Mouse (Mus musculus) cerebellum, adult 18-20 months (tissue): ENCODE measurements around the gene Ntn3.

ENCODE experiments used
- DNase-seq, 2 experiments: peaks; one replicate each; pipeline ENCODE4 v3.0.0; 2021

The Ntn3 gene

DNA sequence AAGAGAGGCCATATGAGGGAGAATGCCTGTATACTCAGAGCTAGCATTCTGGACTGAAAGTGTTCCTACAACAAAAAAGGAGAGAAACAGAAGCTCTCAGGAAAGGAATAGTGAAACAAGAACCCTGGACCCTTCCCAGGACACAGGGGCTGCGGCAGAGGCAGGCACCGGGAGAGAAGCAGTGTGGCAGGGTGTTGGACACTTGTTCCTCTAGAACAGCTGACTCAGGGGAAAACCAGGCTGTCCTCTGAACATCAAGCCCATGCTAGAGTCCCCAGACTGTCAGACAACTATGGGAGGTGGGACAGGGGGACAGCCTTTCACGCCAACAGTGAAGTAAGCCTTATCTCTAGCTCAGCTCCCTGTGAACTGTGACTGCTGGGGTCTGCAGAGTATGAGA, 1.3 kb upstream of the Ntn3 start:
- no peak for DNase-seq

DNA sequence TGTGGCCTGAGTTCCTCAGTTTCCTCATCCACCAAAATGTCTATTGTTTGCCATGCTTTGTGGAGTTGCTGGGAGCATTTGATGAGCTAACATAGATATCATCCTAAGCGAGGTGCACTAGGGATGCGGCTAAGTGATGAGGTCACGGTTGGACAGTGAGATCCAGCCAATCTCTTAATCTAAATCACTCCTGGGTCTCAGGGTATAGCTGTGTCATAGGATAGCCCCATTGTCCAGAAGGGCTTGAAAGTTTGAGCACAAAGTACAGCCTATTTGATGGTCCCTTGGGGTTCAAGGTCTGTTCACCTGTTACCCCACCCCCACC, 547 bp upstream of the Ntn3 start:
- no peak for DNase-seq

DNA sequence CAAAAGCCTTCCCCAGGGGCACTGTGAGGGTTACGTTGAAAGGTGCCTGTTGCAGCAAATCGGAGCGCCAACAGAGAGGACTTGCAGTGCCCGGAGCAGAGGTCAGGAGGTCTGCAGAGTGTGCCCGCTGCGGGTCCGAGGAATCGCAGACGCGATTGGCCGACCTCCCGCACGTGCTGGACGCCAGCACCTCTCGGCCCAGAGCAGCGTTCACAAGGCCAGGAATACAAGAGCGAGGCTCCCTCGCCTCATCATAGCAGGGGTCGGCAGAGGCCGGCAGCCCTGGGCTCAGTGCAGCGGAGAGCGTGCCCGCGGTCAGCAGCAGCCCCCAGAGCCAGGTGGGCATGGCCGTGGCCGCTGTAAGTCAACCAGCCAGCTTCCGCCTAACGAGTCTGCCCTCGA, 689 bp downstream of the Ntn3 start:
- DNase-seq = no peak

DNA sequence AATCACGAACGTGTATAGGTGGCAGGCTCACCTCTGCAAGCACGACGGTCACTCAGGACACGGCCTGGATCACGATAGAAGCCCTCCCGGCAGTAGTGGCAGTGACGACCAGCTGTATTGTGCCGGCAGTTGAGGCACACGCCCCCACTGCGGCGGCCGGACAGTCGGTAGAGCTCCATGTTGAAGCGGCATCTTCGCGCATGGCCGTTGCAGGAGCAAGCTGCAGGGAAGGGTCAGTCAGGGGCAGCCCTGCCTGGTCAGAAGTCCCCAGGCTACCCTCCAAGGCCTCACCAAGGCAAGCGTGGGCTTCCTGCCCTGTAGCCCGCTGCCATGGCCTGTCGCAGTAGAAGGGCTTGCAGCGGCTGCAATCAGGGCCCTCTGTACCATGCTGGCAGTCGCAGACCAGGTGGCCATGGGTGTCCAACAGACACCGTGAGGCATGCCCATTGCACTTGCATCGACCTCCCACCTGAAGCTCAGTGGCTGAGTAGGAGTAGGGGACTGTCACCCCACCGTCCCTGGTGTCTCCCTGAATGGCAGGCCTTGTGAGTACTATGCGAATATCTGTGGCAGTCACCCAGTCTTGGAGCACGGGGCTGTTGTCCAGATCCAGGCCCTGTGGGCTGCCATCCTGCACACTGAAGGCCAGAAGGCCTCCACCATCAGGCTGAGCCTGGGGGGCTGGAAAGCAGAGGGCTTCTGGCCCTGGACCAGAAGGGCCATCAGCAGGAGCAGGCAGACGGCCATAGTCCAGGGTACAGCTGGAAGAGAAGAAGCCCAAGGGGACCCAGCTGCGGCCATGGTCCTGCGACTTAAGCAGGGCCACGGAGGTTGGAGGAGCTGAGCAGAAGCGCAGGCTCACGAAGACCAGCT, 1.3 kb downstream of the Ntn3 start:
- DNase-seq = no peak

DNA sequence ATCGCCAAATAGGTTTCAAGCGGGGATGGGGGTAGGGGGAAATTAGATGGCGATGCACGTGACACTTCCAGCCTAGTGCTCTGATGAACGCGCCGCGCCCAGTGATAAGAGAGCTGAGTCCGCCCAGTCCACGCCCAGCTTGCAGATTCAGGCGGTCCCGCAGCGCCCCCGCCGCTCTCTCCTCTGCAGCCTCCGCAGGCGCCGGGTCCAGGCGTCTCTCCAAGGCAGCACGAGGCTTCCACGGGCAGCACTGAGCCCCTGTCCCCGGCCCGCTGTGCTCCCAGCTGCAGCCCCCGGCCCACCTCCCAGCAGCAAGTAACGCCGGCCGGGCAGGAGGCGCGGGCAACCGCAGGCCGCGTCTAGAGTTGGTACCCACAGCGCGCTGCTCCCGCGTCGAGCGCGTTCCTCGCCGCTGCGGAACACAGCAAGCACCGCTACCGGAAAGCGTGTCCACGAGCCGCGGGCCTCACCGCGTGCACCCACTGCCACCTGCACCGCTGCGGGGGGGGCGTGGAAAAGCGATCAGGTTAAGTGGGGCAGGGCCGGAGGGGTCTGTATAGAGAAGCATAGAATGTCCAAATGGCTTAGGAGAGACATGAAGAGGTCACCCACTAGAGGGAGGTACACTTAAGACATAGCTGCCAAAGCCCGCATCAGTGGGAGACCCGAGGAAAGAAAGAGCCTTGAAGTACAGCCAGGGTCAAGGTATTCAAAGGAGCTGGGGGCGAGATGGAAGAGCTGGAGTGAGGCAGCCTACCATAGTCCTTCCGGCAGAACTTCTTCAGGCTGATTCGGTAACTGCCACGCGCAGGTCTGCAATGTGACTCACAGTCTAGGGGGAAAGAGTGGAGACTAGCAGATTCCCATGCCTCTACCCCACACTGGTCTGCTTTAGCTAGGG, 2.6 kb downstream of the Ntn3 start:
- DNase-seq = peak; percentile 71 to 72

DNA sequence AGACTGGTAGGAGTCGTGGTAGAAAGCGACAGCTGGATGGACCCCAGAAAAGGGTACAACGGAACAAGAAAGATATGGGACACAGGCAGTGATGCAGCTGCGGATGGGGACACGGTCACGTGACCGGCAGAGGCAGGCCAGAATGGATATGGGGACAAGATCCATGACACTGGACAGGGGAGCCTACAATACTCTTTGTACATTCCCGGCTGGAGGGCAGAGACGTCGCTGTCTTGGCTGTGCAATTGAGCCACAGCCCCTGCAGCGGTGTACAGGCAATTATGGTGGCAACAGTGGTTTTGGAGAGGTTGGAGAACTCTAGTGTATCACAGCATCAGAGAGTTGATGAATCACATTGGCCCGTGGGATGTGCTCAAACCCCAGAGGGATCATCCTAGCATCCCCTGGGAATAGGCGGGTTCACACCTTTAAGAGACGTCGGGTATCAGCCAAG, 3.4 kb downstream of the Ntn3 start:
- DNase-seq = peak in 1 of 2 experiments; percentile 49

DNA sequence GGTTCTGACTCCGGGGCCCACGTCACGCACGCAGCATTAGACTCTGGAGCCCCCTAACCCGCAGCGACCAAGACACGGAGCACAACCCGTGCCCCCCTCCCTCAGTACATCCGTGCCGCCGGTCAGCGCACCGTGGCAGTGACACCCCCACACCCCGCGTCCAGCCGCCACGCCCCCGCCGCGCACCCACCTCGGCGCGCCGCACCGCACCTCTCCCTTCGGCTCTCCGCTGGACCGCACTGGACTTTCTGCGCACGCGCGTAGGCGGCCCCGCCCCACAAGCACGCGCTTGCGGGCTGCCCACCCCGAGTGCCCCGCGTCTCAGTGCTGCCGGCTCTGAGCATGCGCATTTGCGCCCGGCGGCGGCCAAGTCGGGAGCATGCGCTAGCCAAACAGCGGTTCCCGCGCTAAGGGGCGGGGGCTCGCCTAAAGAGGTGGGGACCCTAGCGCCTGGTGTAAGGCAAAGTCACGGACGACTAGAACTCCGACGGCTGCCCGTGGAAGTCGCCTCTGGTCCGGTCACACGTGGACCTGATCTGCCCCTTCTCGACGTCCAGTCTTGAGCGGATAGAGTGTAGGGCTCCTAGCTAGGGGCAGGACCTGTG, 3.9 kb downstream of the Ntn3 start, which contains the start of gene Tbc1d24:
Gene Tbc1d24, minus strand, starts transcription at position 279 of the 605 bp plus-strand sequence.
- DNase-seq = peak; percentile 95 to 98

DNA sequence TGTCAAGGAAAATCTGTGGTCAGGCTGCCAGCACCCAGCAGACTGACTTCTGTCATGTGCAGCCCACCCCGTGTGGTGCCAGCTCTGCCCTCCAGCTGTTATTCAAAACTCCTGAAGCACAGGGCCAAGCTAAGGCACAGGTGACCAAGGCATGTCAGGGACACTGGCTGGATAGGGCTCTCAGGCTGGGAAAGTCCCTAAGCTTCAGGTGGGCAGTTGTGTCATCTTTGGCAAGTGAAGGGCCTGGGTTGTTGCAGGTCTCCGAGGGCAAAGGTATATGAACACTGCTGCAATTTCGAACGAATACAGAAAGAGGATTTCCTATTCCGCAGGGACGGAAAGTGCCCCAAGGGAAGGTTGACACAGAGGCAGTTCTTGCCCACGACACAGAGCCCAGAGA, 4.5 kb downstream of the Ntn3 start:
- no peak for DNase-seq

DNA sequence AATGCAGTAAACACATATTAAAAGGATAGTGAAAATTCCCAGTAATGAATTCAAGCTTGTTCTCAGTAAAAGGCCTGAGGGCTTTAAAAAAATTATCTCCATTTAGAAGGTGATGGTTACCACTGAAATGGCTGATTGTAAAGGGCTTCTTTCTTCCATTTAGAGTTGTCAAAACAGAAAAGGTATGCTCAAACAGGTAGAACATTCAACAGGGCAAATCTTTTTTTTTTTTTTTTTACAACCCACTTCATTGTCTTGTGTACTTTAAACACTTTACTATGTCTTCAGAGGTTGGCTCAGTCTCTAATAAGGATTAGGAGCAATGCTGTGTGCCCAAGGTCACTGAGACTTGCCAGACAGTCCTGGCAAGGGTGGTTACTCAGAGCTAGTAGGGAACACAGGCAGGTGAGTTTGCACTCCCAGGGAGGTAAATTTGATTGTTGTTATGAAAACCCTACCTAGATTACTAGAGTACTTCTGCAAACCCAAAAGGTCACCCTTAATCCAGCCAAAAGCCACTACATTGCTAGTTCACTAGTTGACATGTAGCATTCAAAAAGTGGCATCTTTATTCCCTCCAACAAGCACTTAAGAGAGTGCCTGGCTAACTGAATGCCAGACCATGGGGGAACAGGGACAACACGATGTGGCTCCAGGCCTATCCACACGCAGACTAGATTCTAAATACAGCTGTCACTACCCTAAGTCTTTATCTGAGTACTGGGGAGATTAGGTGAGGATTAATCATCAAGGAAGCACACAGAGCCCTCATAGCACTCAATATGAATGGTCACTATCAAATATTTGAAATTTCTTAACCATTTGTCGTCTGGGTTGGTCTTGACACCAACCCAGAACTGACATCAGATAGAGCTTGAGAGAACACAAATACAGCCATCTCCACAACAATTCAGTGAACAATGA, 5.5 kb downstream of the Ntn3 start:
- no peak for DNase-seq

DNA sequence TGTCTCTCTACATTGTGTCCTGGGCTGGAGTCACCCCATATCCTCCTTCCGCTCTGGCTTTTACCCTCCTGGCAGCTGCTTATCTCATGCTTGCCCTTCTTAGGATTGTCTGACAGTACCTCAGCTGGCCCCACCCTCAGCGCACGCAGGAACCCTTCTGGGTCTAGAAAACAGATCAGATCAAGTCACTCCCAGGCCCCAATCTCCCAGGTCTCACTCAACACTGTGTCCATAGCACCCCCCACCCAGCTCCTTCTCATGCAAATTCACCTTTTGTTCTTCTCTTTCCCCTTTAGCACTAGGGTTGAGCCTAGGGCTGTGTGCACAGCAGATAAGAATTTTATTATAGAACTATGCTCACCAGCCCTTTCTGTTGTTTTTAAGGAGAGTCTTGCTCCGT, 6.3 kb downstream of the Ntn3 start:
- DNase-seq = no peak

DNA sequence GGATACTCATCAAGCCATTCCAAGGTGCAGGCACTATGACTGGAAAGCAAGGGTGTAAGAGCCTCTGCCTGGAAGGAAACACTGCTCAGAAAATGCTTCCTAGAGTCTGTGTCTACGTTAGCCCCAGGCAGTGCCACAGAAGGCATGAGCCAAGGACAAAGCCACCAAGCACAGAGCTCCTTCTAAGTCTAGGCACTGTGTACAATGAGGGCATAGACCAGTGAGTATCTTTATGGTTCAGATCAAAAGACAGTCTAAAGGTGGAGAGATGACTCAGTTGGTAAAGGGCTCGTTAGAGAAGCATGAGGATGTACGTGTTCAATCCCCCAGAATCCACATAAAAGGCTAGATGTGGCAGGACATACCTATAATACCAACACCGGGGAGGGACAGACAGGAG, 8.2 kb downstream of the Ntn3 start:
- DNase-seq = no peak

DNA sequence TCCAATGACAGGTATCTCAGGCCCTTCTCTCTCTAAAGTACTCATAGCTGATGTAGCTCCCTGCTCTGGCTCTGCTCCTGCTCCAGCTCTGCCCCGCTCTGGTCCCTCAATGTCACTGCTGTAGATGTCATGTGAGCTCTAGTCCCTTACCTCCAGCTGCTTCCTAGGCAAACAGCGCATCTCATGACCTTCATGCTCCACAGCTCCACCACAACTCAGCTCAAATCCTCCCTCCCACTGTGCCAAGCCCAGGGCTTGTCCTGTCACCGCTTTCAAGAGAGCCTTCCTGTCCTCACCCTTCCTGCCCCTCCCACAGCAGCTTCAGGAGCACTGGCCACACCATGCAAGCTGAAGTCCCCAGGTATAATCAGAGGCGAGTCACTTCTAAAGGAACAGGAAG, 9.6 kb downstream of the Ntn3 start:
- peak in 1 of 2 experiments; percentile 35 for DNase-seq

DNA sequence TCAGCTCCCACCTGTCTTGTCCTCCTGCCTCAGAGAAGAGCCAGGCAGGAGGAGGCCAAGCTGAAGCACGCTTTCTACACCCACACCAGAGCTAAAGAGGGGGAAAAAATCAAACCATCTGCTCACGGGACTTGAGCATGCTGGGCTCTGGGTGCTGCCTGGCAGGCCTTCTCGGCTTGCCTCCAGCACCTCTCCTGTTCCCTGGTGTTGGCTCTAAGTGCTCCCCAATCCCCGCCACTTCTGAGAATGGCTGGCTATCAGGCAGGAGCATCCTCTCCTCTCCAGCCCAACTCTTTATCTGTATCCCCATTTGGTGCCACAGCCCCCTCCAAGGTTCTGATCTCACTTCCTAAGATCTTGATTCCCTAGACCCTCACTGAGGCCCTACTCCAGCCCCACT, 10.1 kb downstream of the Ntn3 start:
- peak; percentile 65 to 66 for DNase-seq

DNA sequence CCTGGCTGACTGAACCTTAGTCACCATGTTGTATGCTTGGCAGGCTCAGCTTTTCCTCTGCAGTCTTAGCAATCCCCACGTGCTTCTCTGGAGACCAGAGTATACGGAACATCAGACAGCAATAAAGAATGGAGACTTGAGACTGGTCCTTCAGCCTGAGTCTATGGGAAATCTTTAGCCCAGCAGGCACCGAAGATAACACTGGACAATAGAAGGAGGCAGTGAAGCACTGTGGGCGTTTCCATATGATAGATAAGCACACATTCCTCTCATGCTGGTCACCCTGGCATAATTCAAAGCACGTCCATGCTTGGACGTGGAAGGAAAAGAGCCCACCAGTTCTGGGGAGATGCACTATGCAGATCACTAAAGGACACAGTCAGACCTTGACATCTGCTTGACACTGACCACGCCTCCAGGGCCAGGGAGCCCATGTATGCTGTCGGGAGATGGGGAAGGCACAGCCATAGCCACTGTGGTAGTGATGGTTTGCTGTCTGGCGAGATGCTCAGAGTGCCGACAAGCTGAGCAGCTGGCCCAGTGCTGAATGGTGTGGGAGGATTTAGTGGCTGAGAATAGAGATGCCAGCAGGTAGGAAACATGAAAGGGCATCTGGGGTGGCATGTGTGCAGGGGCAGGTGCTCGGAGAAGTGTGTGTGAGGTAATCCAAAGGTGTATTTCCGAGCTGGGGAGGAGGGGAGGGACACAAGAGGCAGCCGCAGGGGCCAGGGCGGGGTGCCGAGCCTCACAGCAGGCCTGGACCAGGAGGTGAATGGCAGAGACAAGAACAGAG, 12.1 kb downstream of the Ntn3 start:
- DNase-seq = peak; percentile 44 to 47

DNA sequence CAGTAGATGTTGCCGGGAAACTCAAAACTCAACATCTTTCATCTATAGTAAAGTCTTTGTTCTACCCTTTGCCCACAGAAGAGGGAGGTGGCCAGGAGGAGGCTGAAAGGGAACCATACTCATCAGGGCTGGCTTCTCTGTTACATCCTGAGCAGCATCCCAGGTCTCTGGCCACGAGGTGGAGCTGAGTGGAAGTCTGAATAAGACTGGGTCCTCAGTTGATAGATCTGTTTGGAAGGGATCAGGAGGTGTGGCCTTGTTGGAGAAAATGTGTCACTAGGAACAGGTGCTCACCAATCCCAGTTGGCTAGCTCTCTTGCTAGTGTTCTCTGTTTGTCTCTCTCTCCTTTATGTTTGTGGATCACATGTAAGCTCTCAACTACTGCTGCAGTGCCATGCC, 14.0 kb downstream of the Ntn3 start:
- DNase-seq = no peak

DNA sequence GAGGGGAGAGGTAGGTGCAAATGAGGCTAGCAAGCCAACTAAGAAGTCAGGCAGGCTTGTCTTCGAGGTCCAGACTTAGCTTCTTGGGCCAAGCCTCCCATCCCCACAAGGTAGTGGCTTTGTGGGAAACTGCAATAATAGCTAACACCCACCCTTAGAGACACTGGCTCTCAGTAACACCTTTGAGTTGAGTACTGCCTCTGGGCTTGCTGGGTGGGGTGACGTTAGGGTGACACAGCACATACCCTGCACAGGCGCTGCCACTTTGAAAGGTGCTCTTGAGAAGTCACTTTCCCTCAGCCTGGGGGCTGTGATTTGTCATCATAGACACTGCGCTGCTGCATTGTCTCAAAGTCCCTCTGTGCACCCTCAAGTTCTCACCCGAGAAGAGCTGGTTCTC, 15.6 kb downstream of the Ntn3 start:
- no peak for DNase-seq

DNA sequence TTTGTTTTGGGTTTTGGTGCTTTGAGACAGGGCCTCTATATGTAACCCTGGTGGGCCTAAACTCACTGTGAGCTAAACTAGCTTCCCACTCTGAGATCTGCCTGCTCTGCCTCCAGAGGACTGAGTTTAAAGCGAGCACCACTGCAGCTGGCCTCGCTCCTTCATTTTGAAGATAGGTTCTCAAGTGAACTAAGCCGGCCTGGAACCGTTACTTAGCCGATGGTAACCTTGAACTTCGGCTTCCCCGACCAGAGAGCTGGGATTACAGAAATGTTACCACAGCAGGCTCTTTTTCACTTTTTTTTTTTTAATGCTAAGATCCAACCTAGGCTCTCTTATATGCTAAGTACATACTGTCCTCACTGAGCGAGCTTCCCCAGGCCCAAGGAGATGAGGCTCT, 16.1 kb downstream of the Ntn3 start:
- no peak for DNase-seq

DNA sequence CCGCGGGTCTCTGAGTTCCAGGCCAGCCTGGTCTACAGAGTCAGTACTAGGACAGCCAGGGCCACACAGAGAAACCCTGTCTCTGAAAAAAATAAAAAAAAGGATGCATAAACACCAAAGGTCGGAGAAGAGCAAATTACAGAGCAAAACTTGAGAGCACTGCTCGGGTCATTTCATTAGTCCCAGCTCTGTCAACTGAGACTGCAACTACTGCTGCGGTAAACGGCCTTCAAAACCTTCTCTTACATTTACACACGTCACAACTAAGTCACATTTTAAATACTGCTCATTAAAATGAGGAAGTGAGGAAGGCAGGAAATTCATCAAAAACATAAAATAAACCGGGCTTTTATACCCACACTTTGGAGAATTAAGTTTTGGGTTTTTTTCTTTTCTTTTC, 16.5 kb downstream of the Ntn3 start:
- no peak for DNase-seq

DNA sequence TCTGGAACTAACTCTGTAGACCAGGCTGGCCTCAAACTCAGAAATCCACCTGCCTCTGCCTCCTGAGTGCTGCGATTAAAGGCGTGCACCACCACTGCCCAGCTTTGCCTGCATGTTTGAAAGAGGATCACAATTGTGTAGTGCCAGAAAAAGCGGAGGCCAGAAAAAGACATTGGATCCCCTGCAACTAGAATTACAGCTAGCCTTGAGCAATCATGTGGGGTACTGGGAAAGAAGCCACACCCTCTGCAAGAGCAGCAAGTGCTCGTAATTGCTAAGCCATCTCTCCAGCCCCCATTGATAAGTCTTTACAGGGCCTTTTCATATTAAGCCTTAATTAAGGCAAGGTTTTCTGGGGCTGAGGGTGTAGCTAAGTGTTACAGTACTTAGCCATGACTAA, 17.9 kb downstream of the Ntn3 start:
- no peak for DNase-seq

DNA sequence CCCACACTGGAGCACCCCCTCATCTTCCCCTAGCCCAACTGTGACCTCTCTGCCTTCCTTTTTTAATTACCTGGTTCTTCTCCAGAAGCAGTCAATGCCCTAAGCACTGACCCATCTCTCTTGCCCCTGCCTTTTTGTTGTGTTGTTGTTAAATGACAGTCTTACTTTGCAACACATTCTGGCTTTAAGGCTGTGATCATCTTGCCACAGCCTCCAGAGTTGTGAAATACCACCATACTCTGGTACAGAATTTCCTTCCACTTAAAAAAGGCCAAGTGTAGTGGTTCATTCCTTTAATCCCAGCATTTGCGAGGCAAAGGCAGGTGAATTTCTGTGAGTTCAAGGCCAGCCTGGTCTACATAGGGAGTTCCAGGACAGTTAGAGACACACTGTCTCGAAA, 18.4 kb downstream of the Ntn3 start:
- DNase-seq = no peak

DNA sequence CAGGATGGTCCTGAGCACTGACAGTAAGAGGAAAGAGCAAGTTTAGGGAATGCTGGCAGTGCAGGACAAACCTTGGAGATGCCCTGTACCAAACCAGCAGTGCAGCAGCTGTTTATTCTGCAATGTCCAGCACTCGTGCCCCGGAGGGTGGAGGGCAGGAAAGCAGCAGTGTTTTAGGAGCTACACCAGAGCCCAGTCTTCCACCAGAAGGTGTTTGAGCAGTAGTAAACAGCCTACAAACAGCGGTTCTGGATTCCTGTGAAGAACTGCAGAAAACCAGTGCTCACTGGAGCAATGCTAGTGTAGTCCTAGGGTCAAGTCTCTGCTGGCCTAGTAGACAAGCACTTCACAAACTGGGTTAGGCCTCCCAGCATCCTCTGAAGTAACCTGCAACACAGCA, 35.1 kb downstream of the Ntn3 start:
- DNase-seq = no peak

DNA sequence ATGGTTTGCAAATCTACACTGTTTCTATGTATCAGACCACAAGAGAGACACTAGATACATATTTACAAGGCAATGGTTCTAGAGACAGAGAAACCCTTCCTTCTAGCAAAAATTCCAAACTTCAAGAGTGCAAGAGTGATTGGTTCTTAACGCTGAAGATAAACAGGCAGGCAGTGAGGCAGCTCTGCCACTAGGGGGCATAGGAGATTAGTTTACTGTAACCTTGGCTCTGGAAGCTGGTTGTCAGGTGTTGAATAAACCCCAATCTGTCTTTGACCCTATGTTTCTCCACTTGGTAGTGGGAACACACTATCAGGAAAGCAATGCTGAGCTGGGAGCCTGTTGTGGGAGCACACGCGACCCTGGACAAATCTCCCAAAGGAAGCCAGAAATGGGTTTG, 35.9 kb downstream of the Ntn3 start:
- DNase-seq = peak; percentile 75 to 81
